Mouse (Mus musculus) frontal cortex, adult 2 months (tissue): ENCODE results near the gene Lrrc1. TPM values are rescaled to one million over a fixed set of nuclear protein-coding genes. Genes with fewer than 3 reads are reported as not detected.

ENCODE experiments used
- DNase-seq, 2 experiments: peaks; one replicate each; pipeline ENCODE4 v3.0.0; 2022; ENCODE audit warnings: low spot score in 1 of 2; ENCODE audit errors: extremely low spot score in 1 of 2
- polyA plus RNA-seq: library from polyadenylated mRNA; depleted of rRNA; stranded (reverse); fragments of >200 nt; gene quantifications from 2 replicates; pipeline ENCODE4 v1.2.3, GENCODE M21; 2012

Lrrc1 gene
- polyA plus RNA-seq, 1 experiment: 20.6 TPM

GRCm38 (mm10) chr9:77469791-77470607 is 74.7 kb downstream of the Lrrc1 start:
- DNase-seq: peak; percentile 45 to 68

GRCm38 (mm10) chr9:77466926-77467325 is 77.7 kb downstream of the Lrrc1 start:
- no peak for DNase-seq

GRCm38 (mm10) chr9:77465401-77465800 is 79.3 kb downstream of the Lrrc1 start:
- DNase-seq: peak in 1 of 2 experiments; percentile 31

GRCm38 (mm10) chr9:77463861-77464260 is 80.8 kb downstream of the Lrrc1 start:
- DNase-seq: no peak

- DNase-seq: no peak
Measured at GRCm38 (mm10) chr9:77463195-77463594, 81.5 kb downstream of the Lrrc1 start.

- no peak for DNase-seq
Measured at GRCm38 (mm10) chr9:77461371-77461915, 83.2 kb downstream of the Lrrc1 start.

- DNase-seq: no peak
Measured at GRCm38 (mm10) chr9:77460408-77460807, 84.3 kb downstream of the Lrrc1 start.

GRCm38 (mm10) chr9:77459365-77459764 is 85.3 kb downstream of the Lrrc1 start:
- DNase-seq: no peak

- DNase-seq: peak; percentile 13 to 70
Measured at GRCm38 (mm10) chr9:77456169-77456826, 88.4 kb downstream of the Lrrc1 start.

GRCm38 (mm10) chr9:77455439-77456168 is 89.1 kb downstream of the Lrrc1 start:
- DNase-seq: no peak

GRCm38 (mm10) chr9:77452046-77452807 is 92.4 kb downstream of the Lrrc1 start:
- no peak for DNase-seq

GRCm38 (mm10) chr9:77450447-77450846 is 94.2 kb downstream of the Lrrc1 start:
- no peak for DNase-seq

- no peak for DNase-seq
Measured at GRCm38 (mm10) chr9:77444876-77445275, 99.8 kb downstream of the Lrrc1 start.

- DNase-seq: no peak
Measured at GRCm38 (mm10) chr9:77439371-77439770, 105.3 kb downstream of the Lrrc1 start.

GRCm38 (mm10) chr9:77438836-77439271 is 105.8 kb downstream of the Lrrc1 start:
- no peak for DNase-seq

GRCm38 (mm10) chr9:77437131-77437530 is 107.5 kb downstream of the Lrrc1 start:
- no peak for DNase-seq

GRCm38 (mm10) chr9:77434965-77435364 is 109.7 kb downstream of the Lrrc1 start:
- no peak for DNase-seq

- DNase-seq: no peak
Measured at GRCm38 (mm10) chr9:77433476-77433875, 111.2 kb downstream of the Lrrc1 start.

- no peak for DNase-seq
Measured at GRCm38 (mm10) chr9:77432030-77432429, 112.6 kb downstream of the Lrrc1 start.

GRCm38 (mm10) chr9:77430413-77431087 is 114.1 kb downstream of the Lrrc1 start:
- DNase-seq: no peak
